Mouse (Mus musculus): Measurements from ENCODE around the gene Cc2d2a.

The Cc2d2a gene

GRCm38 (mm10) chr5:43728375-43729165, 66.4 kb downstream of the Cc2d2a start:
- no peak for DNase-seq

GRCm38 (mm10) chr5:43732381-43732780, 70.2 kb downstream of the Cc2d2a start:
- no peak for DNase-seq

- no peak for DNase-seq
Measured at GRCm38 (mm10) chr5:43744187-43744586, 82.0 kb downstream of the Cc2d2a start.

- DNase-seq = peak; percentile 12
Measured at GRCm38 (mm10) chr5:43745156-43745555, 83.0 kb downstream of the Cc2d2a start.

GRCm38 (mm10) chr5:43748039-43748438, 85.9 kb downstream of the Cc2d2a start:
- DNase-seq = no peak

- DNase-seq = no peak
Measured at GRCm38 (mm10) chr5:43749092-43749491, 86.9 kb downstream of the Cc2d2a start.

- DNase-seq = no peak
Measured at GRCm38 (mm10) chr5:43770618-43771354, 108.6 kb downstream of the Cc2d2a start.

GRCm38 (mm10) chr5:43771555-43771954, 109.4 kb downstream of the Cc2d2a start:
- DNase-seq = no peak

GRCm38 (mm10) chr5:43776407-43776806, 114.3 kb downstream of the Cc2d2a start:
- no peak for DNase-seq

GRCm38 (mm10) chr5:43776993-43777392, 114.8 kb downstream of the Cc2d2a start:
- no peak for DNase-seq

- no peak for DNase-seq
Measured at GRCm38 (mm10) chr5:43778583-43778982, 116.4 kb downstream of the Cc2d2a start.

GRCm38 (mm10) chr5:43781423-43781976, 119.4 kb downstream of the Cc2d2a start:
- no peak for DNase-seq

GRCm38 (mm10) chr5:43781977-43782930, 120.1 kb downstream of the Cc2d2a start:
- DNase-seq = peak; percentile 90

- DNase-seq = no peak
Measured at GRCm38 (mm10) chr5:43783996-43784395, 121.8 kb downstream of the Cc2d2a start.

- no peak for DNase-seq
Measured at GRCm38 (mm10) chr5:43786607-43787006, 124.5 kb downstream of the Cc2d2a start.

- no peak for DNase-seq
Measured at GRCm38 (mm10) chr5:43787976-43788752, 126.0 kb downstream of the Cc2d2a start.
